Mouse (Mus musculus) neural tube, embryonic 14.5 days (tissue): ENCODE data around the gene Tnfrsf21. TPM values are rescaled to one million over a fixed set of nuclear protein-coding genes. Genes with fewer than 3 reads are reported as not detected.

Source experiments
- ATAC-seq: fragments of 200-750 bp; cut with Nextera tagmentation; 2 replicates; pipeline ENCODE4 v1.8.0; 2017; ENCODE audit warnings: low read depth, mild to moderate bottlenecking, moderate TSS enrichment, moderate library complexity
- H3K27ac ChIP-seq: fragments of 300-500 bp; sonication (generic); 2 replicates; pipeline ENCODE4 v1.5.1; 2014; ENCODE audit warnings: low read depth, mild to moderate bottlenecking, control low read depth, low read length, moderate library complexity, mixed read lengths
- H3K27me3 ChIP-seq: fragments of 300-500 bp; sonication (generic); 2 replicates; pipeline ENCODE4 v1.6.1; 2014; ENCODE audit warnings: low read length; ENCODE audit not compliant: control insufficient read depth, insufficient read depth
- H3K36me3 ChIP-seq: fragments of 300-500 bp; sonication (generic); 2 replicates; pipeline ENCODE4 v1.6.1; 2014; ENCODE audit warnings: low read length, mixed read lengths; ENCODE audit not compliant: control insufficient read depth, insufficient read depth
- H3K4me1 ChIP-seq: fragments of 300-500 bp; sonication (generic); 2 replicates; pipeline ENCODE4 v1.6.1; 2014; ENCODE audit warnings: low read length; ENCODE audit not compliant: control insufficient read depth, insufficient read depth
- H3K4me2 ChIP-seq: fragments of 300-500 bp; sonication (generic); 2 replicates; pipeline ENCODE4 v1.6.1; 2014; ENCODE audit warnings: mild to moderate bottlenecking, low read depth, low read length, control low read depth
- H3K4me3 ChIP-seq: fragments of 300-500 bp; sonication (generic); 2 replicates; pipeline ENCODE4 v1.5.1; 2014; ENCODE audit warnings: low read depth, low read length, control low read depth, mixed read lengths
- H3K9ac ChIP-seq: fragments of 300-500 bp; sonication (generic); replicated peaks from 2 replicates; pipeline ENCODE4 v1.6.1; 2014; ENCODE audit warnings: low read depth, mild to moderate bottlenecking, control low read depth, low read length, mixed read lengths
- H3K9me3 ChIP-seq: fragments of 300-500 bp; sonication (generic); 2 replicates; pipeline ENCODE4 v1.6.1; 2016; ENCODE audit warnings: low read length; ENCODE audit not compliant: control insufficient read depth
- WGBS: fragments of 180-500 bp; shearing (Covaris S2); extraction: QIAGEN DNeasy Blood & Tissue Kit; methylation state at CpG from one replicate; pipeline ENCODE4 v1.1.7; 2014; 5-methylcytosine and 5-hydroxymethylcytosine counted together
- polyA plus RNA-seq: library from polyadenylated mRNA; unstranded; fragments of >200 nt; fragmentation: Nextera tagmentation; extraction: Ambion mirVana; gene quantifications from 2 replicates; pipeline ENCODE4 v1.2.1, GENCODE M21; 2014

Tnfrsf21 gene
- polyA plus RNA-seq, 1 experiment from 2014 or later, result 82.6 TPM

DNA sequence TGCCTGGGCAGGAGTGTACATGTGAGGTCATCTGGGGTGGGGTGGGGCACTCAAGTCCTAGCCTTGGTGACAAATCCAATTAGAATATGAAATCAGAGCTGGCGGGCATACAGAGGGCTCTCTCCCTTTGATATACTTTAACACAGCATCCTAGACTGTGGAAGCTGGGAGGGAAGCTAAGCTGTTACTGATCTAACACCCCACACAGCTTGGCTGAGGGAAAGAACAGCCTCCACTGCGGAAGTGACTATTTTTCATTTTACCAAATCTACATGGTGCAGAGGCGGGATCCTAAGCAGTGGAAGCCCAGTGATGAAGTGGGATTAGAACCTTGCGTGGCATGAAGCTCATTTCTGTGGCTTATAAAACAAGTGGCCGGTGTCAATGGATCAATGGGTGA lies 4.7 kb downstream of the Tnfrsf21 start:
- no peak for ATAC-seq
- Histone ChIP-seq H3K9me3 (no peaks in the 10 kb centered on the region), H3K4me3 (no peak overlapping the region), H3K4me1 (peaks cover 12% of the 10 kb centered on the region), H3K36me3 (no peaks in the 10 kb centered on the region), H3K4me2 (no peak overlapping the region), H3K9ac (no peak overlapping the region), H3K27ac (no peak overlapping the region), H3K27me3 (no peaks in the 10 kb centered on the region)
- 94% methylated on average over 5 of the region's 5 CpGs for WGBS

DNA sequence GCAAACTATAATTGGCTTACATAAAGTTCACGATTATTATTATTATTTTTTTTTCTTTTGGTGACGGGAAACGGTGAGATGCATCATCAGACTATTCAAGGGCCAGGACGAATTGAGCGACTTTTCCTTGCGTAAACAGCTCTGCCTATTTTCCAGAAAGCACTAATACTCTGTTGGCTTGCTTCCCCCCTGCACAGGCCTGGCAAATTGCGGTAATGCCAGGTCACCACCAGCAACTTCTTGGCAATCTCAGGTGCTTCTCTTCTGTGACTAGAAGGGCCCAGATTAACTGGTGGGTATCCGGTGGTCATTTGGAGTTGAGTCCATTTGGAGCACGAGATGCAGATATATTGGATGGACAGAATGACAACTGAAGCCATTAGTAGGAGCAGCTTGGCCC lies 5.7 kb downstream of the Tnfrsf21 start:
- 95% methylated on average over 9 of the region's 9 CpGs for WGBS
- Histone ChIP-seq H3K9me3 (no peaks in the 10 kb centered on the region), H3K4me1 (peaks cover 16% of the 10 kb centered on the region), H3K27ac (no peak overlapping the region), H3K36me3 (no peaks in the 10 kb centered on the region), H3K9ac (no peak overlapping the region), H3K4me3 (no peak overlapping the region), H3K27me3 (no peaks in the 10 kb centered on the region), H3K4me2 (no peak overlapping the region)
- ATAC-seq, result no peak

DNA sequence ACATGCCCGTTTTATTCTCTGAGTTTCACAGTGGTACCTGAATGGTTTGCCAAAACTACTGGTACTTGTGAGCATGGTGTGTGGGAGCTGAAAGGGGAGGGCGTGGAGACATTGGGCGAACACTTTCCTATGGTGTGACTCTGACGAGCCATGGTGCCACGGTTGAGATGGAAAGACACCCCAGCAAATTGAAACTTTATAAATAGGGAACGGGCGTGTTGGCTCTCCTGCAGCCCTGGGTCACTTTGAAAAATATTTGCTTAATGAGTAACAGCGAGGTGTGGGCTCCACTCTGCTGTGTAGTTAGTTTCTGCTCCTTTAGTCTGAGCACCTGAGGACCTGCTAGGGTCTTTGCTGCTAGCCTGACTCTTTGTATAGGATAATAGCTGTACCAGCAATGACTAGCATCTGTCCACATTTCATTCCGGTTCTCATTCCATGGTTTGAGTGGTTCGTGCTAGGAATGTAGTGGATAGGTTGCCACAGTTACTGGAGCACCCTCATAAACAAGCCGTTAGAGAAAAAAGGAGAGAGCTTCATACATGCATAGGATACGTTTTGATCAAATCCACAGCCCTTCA lies 7.4 kb downstream of the Tnfrsf21 start:
- Histone ChIP-seq H3K9me3 (no peaks in the 10 kb centered on the region), H3K4me1 (peaks cover 17% of the 10 kb centered on the region)
- WGBS, result 85% methylated on average over 12 of the region's 12 CpGs

DNA sequence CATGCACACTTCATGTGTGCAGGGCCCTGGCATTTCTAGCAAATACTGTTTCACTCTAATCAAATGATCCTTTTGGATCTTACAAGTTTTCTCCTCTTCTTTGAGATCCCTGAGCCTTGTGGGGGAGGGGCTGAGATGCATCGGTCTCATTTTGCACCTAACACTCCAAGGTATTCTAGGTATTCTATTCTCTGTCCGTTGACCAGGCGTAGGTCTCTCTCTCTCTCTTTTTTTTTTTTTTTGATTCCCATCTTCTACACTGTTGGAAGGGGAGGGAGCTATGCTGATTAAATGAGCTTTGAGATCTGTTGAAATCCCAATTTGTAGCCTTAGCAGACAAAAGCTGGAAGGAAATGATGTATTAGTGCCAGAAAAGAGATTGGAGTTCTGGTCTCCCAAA lies 8.2 kb downstream of the Tnfrsf21 start:
- no peaks in the 10 kb centered on the region for H3K9me3 ChIP-seq
- ATAC-seq, result no peak
- H3K4me1 ChIP-seq, result peaks cover 12% of the 10 kb centered on the region; the same call in 1 of the 2 replicates
- WGBS, result 90% methylated on average over 3 of the region's 3 CpGs
- no peaks in the 10 kb centered on the region for H3K36me3 ChIP-seq
- no peak overlapping the region for H3K4me2 ChIP-seq
- H3K4me3 ChIP-seq, result no peak overlapping the region
- no peak overlapping the region for H3K9ac ChIP-seq
- H3K27ac ChIP-seq, result no peak overlapping the region
- no peaks in the 10 kb centered on the region for H3K27me3 ChIP-seq

More for the DNA sequence above, 7.4 kb downstream of the Tnfrsf21 start:
- H3K4me2 ChIP-seq, result no peak overlapping the region
- no peak overlapping the region for H3K27ac ChIP-seq
- no peaks in the 10 kb centered on the region for H3K27me3 ChIP-seq
- no peak overlapping the region for H3K4me3 ChIP-seq
- H3K9ac ChIP-seq, result no peak overlapping the region
- no peak for ATAC-seq
- no peaks in the 10 kb centered on the region for H3K36me3 ChIP-seq

DNA sequence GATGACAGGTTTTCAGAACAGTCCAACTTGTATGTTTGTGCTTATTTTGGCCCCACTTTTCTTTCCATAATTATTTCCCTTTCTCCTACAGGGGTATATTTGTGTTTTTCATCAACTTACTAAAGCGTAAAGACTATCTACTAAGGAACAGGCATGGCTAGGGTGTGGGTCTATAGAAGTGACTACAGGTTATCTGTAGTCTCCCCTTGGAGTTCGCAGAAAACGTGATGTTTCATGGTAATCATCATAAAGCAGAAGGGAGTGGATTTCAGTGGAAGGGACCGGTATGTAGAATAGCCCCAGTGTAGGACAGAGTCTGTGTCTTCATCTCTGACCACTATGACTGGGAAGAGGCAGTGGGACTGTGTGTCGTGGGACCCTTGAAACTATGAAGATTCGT lies 8.7 kb downstream of the Tnfrsf21 start:
- ATAC-seq, result no peak
- WGBS, result 87% methylated on average over 6 of the region's 6 CpGs

DNA sequence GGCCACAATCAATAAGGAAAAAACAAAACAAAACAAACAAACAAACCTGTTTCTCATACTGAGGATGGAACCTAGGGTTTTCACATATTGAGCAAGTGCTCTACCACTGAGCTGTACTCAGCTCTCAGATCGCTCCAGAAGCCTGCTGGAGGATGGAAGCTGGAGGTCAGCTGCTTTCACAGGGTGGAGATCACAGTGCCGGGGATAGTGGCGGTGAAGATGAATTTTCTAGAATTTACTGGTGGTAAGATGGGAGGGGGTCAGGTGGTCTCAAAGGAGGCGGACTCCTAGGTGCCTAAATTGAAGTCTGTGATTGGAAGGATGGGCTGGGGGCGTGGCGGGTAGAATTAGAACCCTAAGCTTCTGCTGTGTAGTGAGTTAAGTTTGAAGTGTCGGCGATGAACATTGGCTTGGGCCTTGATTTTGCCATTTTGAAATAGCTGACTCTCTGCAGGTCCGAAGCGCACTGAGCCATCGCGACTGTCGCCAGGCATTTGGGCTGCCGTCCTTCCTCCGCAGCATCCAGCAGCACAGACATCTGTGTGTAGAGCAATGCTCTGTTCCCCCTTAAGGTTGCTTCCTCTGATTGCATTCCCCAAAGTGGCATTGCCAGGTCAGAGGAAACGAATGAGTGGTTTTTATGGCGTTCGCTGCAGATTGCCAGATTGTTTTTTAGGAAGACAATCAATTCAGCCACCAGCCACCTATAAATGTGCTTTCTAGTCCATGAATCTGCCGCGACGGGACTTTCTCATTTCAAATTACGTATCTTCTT lies 9.7 kb downstream of the Tnfrsf21 start:
- Histone ChIP-seq H3K27me3 (no peaks in the 10 kb centered on the region), H3K9ac (no peak overlapping the region), H3K4me2 (peak overlapping the region; percentile 7; the same call in 1 of the 2 replicates), H3K4me1 (peaks cover 19% of the 10 kb centered on the region; the same call in 1 of the 2 replicates), H3K4me3 (no peak overlapping the region), H3K27ac (peak overlapping the region; percentile 52), H3K36me3 (no peaks in the 10 kb centered on the region), H3K9me3 (no peaks in the 10 kb centered on the region)
- 58% methylated on average over 22 of the region's 22 CpGs for WGBS
- peak; percentile 86 for ATAC-seq

More for the DNA sequence above, 8.7 kb downstream of the Tnfrsf21 start:
- peaks cover 15% of the 10 kb centered on the region; the same call in 1 of the 2 replicates for H3K4me1 ChIP-seq
- no peaks in the 10 kb centered on the region for H3K27me3 ChIP-seq
- no peak overlapping the region for H3K4me3 ChIP-seq
- no peak overlapping the region for H3K4me2 ChIP-seq
- H3K9me3 ChIP-seq, result no peaks in the 10 kb centered on the region
- H3K36me3 ChIP-seq, result no peaks in the 10 kb centered on the region
- H3K9ac ChIP-seq, result no peak overlapping the region
- H3K27ac ChIP-seq, result no peak overlapping the region

DNA sequence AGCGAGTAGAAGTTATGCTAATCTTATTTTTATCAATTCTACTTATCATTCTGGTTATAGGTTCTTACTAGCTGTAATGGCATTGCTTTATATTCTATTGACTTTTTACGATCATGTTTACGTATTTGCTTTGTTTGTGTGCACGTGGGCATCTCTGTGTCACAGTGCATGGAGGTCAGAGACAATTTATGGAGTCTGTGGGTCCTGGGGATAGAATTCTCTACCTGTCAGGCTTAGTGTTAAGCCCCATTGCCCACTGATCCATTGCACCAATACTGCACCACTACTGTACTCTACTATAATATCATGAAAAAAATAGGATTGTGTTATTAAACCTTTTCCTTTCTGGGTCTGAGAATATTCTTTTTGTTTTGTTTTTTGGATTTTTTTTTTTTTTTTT lies 10.4 kb downstream of the Tnfrsf21 start:
- Histone ChIP-seq H3K27ac (no peak overlapping the region; the same call in 1 of the 2 replicates), H3K4me2 (peak overlapping the region; percentile 7; the same call in 1 of the 2 replicates), H3K36me3 (no peaks in the 10 kb centered on the region), H3K9me3 (no peaks in the 10 kb centered on the region), H3K27me3 (no peaks in the 10 kb centered on the region), H3K4me1 (peaks cover 19% of the 10 kb centered on the region; the same call in 1 of the 2 replicates), H3K9ac (no peak overlapping the region), H3K4me3 (no peak overlapping the region)
- 46% methylated on average over 4 of the region's 4 CpGs for WGBS
- ATAC-seq, result peak; percentile 59

DNA sequence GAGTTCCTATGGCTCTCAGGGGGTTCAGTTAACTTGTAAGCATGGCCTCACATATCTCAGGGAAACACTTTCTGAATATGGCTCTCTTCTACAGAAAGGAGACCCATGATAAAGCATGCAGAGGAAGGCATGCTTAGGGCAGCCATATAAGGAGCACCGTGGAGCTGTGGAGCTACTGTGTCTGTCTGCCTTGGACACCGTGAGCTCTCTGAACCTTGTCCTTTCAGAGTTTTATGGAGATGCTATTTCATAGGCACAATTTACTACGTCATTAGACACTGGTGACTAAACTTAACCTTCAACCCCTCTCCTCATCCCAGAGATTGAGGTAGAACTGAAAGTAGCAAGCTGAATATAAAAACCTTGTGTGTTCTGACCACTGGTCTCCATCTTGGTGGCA lies 13.2 kb downstream of the Tnfrsf21 start:
- Histone ChIP-seq H3K27me3 (no peaks in the 10 kb centered on the region), H3K9me3 (no peaks in the 10 kb centered on the region), H3K4me1 (peaks cover 19% of the 10 kb centered on the region; the same call in 1 of the 2 replicates), H3K27ac (no peak overlapping the region), H3K9ac (no peak overlapping the region), H3K4me3 (no peak overlapping the region), H3K36me3 (no peaks in the 10 kb centered on the region), H3K4me2 (no peak overlapping the region)
- ATAC-seq, result no peak
- WGBS, result 62% methylated on average over 3 of the region's 3 CpGs

DNA sequence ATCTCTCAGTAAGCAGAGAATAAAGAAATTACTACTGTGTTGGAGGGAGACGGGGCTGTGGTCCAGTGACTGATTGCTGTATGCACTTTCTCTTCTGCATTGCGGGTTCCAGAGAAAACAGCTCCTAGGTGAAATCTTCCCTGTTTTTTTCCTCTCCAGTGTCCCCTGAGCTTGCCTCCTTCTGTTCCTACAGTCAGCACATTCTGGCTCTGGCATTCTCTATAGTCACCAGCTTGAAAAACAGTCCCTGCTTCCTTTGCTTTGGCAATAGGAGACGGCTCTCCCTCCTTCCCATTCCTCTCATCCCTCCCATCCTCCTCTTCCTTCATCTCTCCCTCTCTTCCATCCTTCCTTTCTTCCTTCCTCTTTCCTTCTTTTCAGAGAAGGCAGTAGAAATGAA lies 13.9 kb downstream of the Tnfrsf21 start:
- Histone ChIP-seq H3K27me3 (no peaks in the 10 kb centered on the region), H3K4me3 (no peak overlapping the region), H3K9ac (no peak overlapping the region), H3K36me3 (no peaks in the 10 kb centered on the region), H3K4me2 (no peak overlapping the region), H3K9me3 (no peaks in the 10 kb centered on the region), H3K27ac (no peak overlapping the region), H3K4me1 (peaks cover 19% of the 10 kb centered on the region; the same call in 1 of the 2 replicates)
- 79% methylated on average over 3 of the region's 3 CpGs for WGBS
- no peak for ATAC-seq
